Mouse (Mus musculus) embryo, embryonic 11.5 days (tissue): ENCODE results near the gene Tmem126b.

Experiments used
- DNase-seq: peaks from one replicate; pipeline ENCODE4 v3.0.0-alpha.2; 2012; ENCODE audit warnings: low read depth, low spot score

The Tmem126b gene

DNA sequence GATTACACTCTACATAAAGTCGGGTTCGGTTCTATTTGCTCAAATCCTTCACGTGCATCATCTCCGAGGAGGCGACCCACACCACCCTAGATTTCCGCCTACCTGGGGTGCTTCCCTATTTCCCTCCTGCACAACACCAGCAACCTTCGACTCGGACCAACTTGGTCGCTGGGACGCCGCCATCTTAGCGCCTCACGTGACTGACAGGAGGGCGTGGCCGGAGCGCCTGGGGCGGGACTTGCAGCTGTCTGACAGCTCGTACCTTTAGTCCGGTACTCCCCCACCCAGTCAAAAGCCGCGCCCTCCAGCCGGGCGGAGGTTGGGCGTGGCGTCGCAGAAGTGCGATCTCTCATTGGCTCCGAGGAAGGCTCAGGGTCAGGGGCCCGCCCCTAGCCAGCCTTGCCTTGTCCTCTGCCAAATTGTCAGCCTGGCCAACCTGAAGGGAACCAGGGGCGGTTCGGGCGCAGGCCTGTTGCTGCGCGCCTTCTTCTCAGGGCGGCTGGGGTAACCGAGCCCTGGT is at the start of gene Tmem126b:
TSS of gene Tmem126b (minus strand) at position 209 of the 520 bp plus-strand sequence.
- peak; percentile 97 for DNase-seq

GRCm38 (mm10) chr7:90512293-90512692 is 36.5 kb upstream of the Tmem126b start:
- DNase-seq: peak; percentile 8

- no peak for DNase-seq
These were observed 32.3 kb upstream of the Tmem126b start for GRCm38 (mm10) chr7:90508124-90508523.

DNA sequence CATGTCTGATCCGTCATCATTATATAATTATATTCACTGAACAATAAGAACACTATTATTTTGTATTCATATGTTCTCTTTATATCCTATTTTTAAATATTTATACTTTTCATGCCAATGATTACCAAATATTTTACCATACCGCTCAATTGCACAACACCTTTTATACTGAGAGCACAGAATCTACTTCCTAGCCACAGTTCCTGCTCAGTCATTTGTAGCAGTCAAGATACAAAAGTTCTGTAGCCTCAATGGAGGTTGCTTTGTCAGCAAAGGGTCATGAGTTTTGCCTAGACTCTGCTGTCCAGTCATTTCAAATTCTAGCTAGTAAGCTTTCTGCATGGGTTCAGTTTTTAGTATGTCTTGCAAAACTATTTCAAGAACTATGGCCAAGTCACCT is 6.8 kb upstream of the Tmem126b start:
- DNase-seq: no peak

DNA sequence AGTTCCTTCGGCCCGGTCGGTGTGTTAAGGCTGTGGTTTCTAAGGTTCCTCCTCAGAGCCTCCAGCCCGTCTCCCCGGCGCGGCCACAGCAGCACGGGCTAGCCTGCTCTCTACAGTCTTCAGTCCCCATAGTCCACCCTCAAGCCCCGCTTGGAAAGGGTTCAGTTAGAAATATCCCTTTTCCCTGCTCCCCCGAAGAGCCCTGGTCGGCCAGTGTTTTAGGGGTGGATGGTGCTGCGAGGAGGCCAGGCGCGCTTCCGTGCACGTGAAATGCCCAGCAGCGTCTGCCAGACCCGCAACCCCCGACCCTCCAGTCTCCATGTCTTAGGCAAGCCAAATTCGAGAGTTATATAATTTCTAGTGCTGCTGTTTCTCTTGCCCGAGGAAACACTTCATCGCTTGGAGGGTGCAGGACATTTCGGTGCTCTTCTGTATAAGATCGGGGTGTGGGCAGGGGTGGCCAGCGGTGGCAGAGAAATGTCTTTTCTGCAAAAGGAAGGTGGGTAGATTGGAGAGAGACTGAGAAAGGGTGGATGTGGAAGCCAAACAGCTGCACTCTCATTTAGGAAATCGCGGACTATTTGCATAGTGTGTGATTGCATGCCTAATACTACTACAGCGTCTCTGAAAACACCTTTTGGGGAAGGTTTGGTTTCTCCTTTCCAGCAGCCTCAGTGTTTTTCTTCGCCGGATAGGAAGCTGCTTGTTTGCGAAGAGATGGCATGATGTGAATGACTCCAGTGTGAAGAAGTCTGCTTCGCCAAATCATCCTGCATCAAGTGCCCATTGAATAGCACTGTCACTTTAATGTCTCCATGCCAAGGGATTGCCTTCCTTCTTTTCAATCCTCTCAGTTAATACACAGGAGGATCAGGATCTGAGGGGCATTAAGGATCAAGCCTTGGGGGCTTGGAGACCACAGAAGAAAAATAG is 778 bp upstream of the Tmem126b start, which contains the start of gene Dlg2:
TSS of gene Dlg2 (plus strand) at position 360 of the 933 bp plus-strand sequence.
- DNase-seq: no peak

DNA sequence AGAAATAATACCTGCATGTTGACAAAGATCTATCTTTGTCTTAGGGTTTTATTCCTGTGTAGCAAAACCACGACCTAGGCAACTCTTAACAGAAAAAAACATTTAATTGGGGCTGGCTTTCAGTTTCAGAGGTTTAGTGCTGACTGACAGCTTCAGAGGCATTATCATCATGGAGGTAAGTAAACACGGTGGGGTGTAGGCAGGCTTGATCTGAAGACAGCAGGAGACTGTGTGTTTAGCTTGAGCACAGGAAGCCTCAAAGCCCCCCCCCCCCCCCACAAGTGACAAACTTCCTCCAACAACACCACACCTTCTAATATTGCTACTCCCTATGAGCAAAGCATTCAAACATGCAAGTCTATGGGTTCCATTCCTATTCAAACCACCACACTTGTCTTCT is 2.3 kb downstream of the Tmem126b start:
- DNase-seq: no peak

DNA sequence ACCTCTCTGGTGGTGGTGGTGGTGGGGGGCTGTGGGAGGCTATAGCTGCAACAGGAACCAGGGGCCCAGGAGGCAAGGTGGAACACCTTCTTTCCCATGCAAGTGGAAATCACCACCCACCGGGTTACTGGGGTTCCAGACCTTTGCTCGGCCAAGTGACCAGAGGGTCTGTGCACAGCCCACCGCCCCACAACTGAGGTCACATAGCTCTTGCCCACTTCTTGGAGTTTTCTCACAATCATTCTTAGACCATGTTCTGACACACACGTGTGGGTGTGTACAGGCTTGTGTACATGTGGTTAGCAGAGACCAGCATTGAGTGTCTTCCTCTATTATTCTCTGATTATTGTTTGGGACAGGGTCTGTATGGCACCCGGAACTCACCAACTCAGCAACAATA is 14.4 kb downstream of the Tmem126b start:
- no peak for DNase-seq

DNA sequence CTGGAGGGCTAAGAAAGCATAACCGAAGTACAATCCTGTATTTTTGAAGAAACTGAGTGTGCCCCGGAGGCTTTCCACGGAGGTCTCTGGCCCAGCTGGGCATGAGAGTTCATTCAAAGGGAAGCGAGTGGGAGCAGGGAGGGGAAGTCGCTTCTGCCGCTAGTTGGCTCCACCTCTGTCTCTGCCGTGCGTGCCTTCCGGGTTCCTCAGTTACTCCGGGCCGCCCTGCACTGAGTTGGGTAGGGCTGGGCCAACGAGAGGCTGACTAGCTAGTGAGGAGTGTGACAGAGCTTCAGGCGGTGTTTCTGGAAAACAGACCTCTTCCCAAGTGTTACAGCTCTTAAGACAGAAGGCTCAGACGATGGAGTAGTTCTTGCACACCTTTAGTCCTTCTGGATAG is 14.9 kb downstream of the Tmem126b start:
- no peak for DNase-seq

DNA sequence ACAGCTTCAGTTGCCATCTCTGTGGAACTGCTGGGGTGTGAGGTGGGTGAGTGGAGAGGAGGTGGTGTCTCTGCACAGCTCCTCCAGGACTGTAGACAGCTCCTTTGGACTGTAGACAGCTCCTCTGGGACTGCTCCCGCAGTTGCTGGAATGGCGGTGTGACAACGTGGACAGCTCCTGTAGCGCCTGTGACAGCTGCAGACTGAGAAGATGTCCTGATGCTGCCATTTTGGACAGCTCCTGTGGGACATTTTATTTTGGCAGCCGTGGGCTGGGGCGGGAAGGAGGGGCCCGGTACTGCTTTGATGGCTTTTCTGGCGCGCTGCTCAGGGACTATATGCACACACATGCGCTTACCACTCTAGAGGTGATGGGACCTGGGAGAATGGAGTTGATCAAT is 15.5 kb downstream of the Tmem126b start:
- no peak for DNase-seq

DNA sequence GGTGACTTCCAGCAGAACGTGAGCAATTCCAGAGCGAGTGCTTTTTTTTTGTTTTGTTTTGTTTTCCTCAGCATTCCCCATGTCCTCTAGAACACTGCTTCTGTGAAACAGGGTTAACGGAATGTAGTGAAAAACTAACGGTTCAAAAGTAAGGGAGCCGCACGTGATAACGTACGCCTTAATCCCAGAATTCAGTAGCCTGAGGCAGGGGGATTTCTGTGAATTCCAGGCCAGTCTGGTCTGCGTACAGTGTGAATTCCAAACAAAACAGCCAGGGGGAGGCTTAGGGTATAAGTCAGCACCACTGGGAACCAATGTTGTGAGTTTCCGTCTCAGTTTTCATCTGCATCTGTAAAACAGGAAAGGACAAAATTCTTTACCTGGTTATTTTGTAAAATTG is 18.3 kb downstream of the Tmem126b start:
- DNase-seq: no peak

GRCm38 (mm10) chr7:90456845-90457468 is 18.8 kb downstream of the Tmem126b start, which contains the start of gene Tmem126a:
Gene Tmem126a (minus strand): TSS chr7:90457229.
- peak; percentile 78 for DNase-seq

GRCm38 (mm10) chr7:90456149-90456844 is 19.5 kb downstream of the Tmem126b start:
- DNase-seq: no peak

DNA sequence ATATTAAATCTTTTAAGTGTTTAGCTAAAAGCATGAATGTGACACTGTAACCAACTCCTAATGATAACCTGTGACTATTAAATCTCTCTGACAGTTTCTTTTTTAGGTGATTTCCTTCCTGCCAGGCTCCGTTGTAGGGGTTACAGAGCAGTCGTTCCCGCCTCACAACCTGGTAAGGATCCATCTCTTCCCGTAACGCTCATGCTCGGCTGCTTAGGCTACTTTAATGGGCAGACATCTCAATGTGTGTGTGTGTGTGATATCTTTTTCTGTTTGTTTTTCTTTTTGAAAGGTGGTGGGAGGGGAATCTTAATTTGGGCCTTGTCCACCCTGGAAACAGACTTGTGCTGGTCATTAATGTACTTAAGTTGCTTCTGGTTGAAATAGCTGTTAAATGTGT is 31.6 kb downstream of the Tmem126b start:
- no peak for DNase-seq

DNA sequence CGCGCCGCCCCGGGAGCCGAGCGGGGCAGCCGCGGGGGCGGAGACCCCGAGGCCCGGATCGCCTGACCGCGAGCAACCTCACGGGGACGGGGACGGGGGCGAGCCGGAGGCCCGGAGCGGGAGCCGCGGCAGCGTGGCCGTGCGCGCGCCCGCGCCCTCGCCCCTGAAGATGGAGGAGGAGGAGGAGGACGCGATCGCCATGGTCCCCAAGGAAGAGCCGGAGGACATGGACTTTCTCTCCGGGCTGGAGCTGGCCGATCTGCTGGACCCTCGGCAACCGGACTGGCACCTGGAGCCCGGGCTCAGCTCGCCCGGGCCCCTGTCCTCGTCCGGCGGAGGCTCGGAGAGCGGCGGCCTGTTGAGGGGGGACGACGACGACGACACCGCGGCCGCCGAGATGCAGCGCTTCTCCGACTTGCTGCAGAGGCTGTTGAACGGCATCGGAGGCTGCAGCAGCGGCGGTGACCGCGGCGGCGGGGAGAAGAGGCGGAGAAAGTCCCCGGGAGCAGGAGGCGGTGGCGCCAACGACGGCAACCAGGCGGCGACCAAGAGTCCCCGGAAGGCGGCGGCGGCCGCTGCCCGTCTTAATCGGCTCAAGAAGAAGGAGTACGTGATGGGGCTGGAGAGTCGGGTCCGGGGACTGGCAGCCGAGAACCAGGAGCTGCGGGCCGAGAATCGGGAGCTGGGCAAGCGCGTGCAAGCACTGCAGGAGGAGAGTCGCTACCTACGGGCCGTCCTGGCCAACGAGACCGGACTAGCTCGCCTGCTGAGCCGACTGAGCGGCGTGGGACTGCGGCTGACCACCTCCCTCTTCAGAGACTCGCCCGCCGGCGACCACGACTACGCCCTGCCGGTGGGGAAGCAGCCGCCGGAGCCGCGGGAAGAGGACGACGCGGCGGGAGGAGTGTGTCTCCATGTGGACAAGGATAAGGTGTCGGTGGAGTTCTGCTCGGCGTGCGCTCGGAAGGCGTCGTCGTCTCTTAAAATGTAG is 32.4 kb downstream of the Tmem126b start:
- DNase-seq: no peak

GRCm38 (mm10) chr7:90442518-90443080 is 33.2 kb downstream of the Tmem126b start, which contains the start of gene Crebzf:
Gene Crebzf (plus strand): TSS chr7:90442729.
- DNase-seq: peak; percentile 96

DNA sequence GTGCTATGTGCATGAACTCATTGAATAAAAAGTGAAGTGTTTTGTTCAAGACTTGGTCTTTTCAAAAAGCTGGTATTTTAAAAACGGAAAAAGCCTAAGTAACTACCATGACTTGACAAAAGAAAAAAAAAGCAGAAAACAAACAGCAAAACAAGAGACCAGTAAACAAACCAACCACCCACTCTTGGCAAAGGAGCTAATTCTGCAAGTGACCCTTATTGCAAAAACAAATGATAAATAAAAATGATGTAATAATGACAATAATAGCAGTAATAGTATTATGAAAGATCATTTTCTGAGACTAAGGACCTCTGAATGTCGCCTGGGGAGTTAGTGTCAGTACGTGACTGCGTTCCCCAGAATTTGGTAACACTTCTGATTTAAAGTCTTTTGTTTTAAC is 33.7 kb downstream of the Tmem126b start:
- no peak for DNase-seq

- no peak for DNase-seq
These were observed 35.8 kb downstream of the Tmem126b start for GRCm38 (mm10) chr7:90440044-90440443.

DNA sequence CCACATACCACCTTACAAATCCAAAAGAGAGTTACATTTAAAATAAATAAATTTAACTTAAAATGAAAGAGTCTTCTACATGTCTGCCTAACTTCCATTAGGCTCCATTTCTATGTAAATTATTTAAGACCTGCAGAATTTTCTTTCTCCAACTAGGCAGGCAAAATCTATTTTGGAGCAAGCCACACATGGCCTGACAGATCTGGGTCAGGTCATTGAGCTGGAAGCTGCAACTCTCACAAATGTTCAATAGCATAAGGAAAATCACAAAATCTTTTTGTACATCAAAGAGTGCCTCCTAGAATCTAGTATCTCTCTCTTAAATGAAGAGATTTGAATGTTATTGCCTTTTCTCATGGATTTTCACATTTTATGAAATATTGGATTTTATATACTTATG is 43.6 kb downstream of the Tmem126b start:
- DNase-seq: no peak

GRCm38 (mm10) chr7:90427006-90427405 is 48.8 kb downstream of the Tmem126b start:
- no peak for DNase-seq
